Mouse (Mus musculus) bone marrow, adult 2 months (tissue): ENCODE measurements around the gene Ntn1.

ENCODE experiments used
- CTCF ChIP-seq: fragments of 200-500 bp; IDR thresholded peaks from 2 replicates; pipeline ENCODE4 v1.5.1; 2011; ENCODE audit warnings: low read length, control low read depth; ENCODE audit not compliant: control insufficient read depth, insufficient read depth
- POLR2A ChIP-seq: fragments of 200-500 bp; IDR thresholded peaks from 2 replicates; pipeline ENCODE4 v1.6.1; 2011; ENCODE audit warnings: low read depth, mild to moderate bottlenecking, control low read depth, low read length, borderline replicate concordance; ENCODE audit not compliant: control insufficient read depth

GRCm38 (mm10) chr11:68342003-68342400, 58.6 kb downstream of the Ntn1 start:
- TF ChIP-seq POLR2A (no peak), CTCF (no peak)
